Mouse (Mus musculus) G1E-ER4 (cell line): Measurements from ENCODE around the gene Coq5. TPM values are rescaled to one million over a fixed set of nuclear protein-coding genes. Genes with fewer than 3 reads are reported as not detected.

ENCODE experiments used
- GATA1 ChIP-seq: IDR thresholded peaks from one replicate; pipeline ENCODE4 v1.8.0; 2012; ENCODE audit warnings: low read length, inconsistent platforms
- polyA plus RNA-seq: library from polyadenylated mRNA; stranded (reverse); fragments of >175 nt; gene quantifications from 2 replicates; pipeline ENCODE4 v1.2.3, GENCODE M21; 2012

Coq5 gene
- polyA plus RNA-seq, 1 experiment: 27.3 TPM

GRCm38 (mm10) chr5:115261141-115261540 is 18.3 kb upstream of the Coq5 start:
- TF ChIP-seq GATA1: no peak

- no peak for TF ChIP-seq GATA1
These were observed 17.6 kb upstream of the Coq5 start for GRCm38 (mm10) chr5:115261880-115262279.

GRCm38 (mm10) chr5:115262502-115263291 is 16.8 kb upstream of the Coq5 start:
- TF ChIP-seq GATA1: no peak

- no peak for TF ChIP-seq GATA1
These were observed 13.1 kb upstream of the Coq5 start for GRCm38 (mm10) chr5:115266340-115266739.

- peak; percentile 75 for TF ChIP-seq GATA1
These were observed 12.5 kb upstream of the Coq5 start for GRCm38 (mm10) chr5:115266787-115267468.

GRCm38 (mm10) chr5:115267469-115268045 is 11.9 kb upstream of the Coq5 start:
- TF ChIP-seq GATA1: no peak

- no peak for TF ChIP-seq GATA1
These were observed 11.2 kb upstream of the Coq5 start for GRCm38 (mm10) chr5:115268266-115268665.

GRCm38 (mm10) chr5:115269969-115270368 is 9.5 kb upstream of the Coq5 start:
- no peak for TF ChIP-seq GATA1

GRCm38 (mm10) chr5:115271931-115272811 is 7.3 kb upstream of the Coq5 start:
- no peak for TF ChIP-seq GATA1

GRCm38 (mm10) chr5:115272812-115273548 is 6.5 kb upstream of the Coq5 start, which contains the start of gene Rnf10:
Gene Rnf10 (minus strand): TSS chr5:115272898.
- TF ChIP-seq GATA1: no peak

GRCm38 (mm10) chr5:115273549-115274135 is 5.8 kb upstream of the Coq5 start:
- no peak for TF ChIP-seq GATA1

- TF ChIP-seq GATA1: no peak
These were observed 5.1 kb upstream of the Coq5 start for GRCm38 (mm10) chr5:115274353-115274752.

- no peak for TF ChIP-seq GATA1
These were observed 4.7 kb upstream of the Coq5 start for GRCm38 (mm10) chr5:115274771-115275170.

- TF ChIP-seq GATA1: no peak
These were observed 3.5 kb upstream of the Coq5 start for GRCm38 (mm10) chr5:115275998-115276397.

- TF ChIP-seq GATA1: no peak
These were observed 1.4 kb upstream of the Coq5 start for GRCm38 (mm10) chr5:115278053-115278452.
